Mouse (Mus musculus): ENCODE measurements at regions not wholly inside any gene's neighbourhood (a gene's known extent, or its start where the extent isn't known, plus 50 kb on each side); places are given as distances from the start of the nearest gene placed in this dataset.

- DNase-seq (ENCODE audit: low read depth, low spot score), result no peak
Observed at GRCm38 (mm10) chr15:31173309-31174115, 50.6 kb upstream of the Dap start.
